Mouse (Mus musculus) C2C12 (cell line): Measurements from ENCODE around the gene Fbxl12.

Source experiments
- CTCF ChIP-seq: IDR thresholded peaks from one replicate; pipeline ENCODE4 v1.5.1; 2011; ENCODE audit not compliant: control insufficient read depth, insufficient read depth, insufficient read length
- FOSL1 ChIP-seq: IDR thresholded peaks from one replicate; pipeline ENCODE4 v1.8.0; 2011; ENCODE audit warnings: mild to moderate bottlenecking, low read length; ENCODE audit not compliant: poor library complexity, insufficient read depth, severe bottlenecking
- MYOG ChIP-seq: IDR thresholded peaks from one replicate; pipeline ENCODE4 v1.6.1; 2011; ENCODE audit not compliant: control insufficient read depth, insufficient read length; ENCODE audit errors: extremely low read depth
- USF1 ChIP-seq: IDR thresholded peaks from one replicate; pipeline ENCODE4 v1.6.1; 2011; ENCODE audit warnings: low read depth, mild to moderate bottlenecking, control low read depth, moderate library complexity

- TF ChIP-seq CTCF (no peak), USF1 (no peak), FOSL1 (no peak), MYOG (no peak)
These were observed 19.4 kb upstream of the Fbxl12 start for GRCm38 (mm10) chr9:20663956-20664355.
